Mouse (Mus musculus) ovary, postnatal 36 days (tissue): Measurements from ENCODE around the gene Samd7.

Experiments
- DNase-seq: peaks from one replicate; pipeline ENCODE4 v3.0.0; 2022; ENCODE audit warnings: low spot score, mixed read lengths

The Samd7 gene

DNA sequence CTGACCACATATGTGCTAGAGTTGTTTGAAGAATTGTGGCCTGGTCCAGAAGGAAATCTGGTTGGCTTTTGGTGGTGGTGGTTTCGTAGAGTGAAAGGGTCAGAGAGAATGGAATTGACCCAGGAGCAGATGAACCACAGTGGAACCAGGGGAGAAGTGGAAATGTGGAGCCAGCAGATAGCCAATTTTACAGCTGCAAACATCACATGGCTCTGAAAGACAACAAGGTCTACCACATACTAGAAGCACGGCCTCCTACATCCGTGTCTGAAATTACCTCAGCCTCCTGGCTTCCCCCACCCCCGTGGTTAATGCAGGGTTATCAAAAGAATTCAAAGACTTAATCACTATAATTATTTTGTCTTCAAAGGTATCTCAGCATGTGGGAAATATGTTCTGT, 18.8 kb downstream of the Samd7 start:
- no peak for DNase-seq

DNA sequence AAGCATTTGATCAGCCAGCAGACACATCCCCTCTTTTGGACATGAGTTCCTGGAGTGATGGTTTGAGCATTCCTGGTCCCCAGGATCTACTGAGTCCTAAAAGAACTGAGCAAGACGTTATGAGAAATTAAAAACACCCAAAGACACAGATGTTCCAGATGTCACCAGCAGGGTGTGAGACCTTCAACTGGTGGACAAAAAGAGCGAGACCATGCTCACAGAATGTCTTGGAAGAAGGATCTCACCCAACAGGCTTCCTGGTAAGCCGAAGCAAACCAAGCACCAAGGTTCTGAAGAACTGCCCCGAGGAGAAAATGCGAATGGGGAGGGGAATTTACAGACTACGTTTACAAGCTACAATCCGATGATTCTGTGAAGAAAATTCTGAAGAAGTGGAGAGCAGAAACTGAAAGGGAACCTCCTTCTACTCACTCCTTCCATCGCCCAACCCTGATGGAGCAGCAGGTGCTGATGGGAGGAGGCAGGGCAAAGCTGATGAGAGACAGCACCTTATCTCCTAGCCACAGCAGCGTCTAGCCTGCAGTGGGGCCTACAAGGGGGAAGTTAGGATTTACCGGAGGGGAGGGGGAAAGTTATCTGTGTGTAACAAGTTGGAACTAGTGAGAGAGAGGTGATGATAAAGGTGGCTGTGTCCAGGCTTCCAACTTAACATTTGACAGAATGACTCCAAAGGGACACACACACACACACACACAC, 19.4 kb downstream of the Samd7 start:
- DNase-seq = no peak

DNA sequence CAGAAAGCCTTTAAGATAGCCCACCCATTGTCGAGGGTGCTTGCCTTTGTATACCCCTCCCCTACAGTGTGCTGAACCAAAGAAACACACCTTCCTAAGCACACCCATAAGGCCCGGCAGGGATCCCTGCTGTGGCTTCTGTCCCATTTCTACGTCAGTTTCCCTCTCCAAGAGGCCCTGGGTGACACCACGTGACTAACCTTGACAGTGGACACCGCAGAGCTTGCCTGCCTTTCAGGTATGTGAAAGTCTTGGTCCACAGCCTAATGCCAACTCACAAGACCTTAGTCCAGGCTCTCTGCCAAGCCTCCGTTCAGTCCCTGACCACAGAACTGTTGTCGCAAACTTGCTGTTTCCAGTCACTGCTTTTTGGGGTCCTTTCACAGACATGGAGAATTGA, 20.1 kb downstream of the Samd7 start:
- peak; percentile 5 for DNase-seq

DNA sequence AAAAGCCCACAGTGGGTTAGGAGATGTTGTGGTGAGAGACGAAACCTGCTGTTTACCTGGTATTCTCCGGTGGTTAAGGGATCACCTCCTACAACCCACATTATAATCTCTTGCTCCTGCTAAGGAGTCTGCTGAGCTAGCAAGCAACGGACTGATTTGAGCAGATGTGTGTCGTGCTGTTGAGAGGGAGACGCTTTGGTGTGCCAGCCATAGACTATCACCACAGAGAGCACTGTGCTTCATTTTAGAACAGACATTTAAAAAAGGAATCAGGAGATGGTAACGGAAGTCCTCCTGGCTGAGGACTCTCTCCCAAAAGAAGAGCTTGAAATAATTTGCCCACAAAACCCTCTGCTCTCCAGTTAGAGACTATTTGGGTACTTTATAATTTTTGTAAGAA, 21.2 kb downstream of the Samd7 start:
- DNase-seq = no peak

DNA sequence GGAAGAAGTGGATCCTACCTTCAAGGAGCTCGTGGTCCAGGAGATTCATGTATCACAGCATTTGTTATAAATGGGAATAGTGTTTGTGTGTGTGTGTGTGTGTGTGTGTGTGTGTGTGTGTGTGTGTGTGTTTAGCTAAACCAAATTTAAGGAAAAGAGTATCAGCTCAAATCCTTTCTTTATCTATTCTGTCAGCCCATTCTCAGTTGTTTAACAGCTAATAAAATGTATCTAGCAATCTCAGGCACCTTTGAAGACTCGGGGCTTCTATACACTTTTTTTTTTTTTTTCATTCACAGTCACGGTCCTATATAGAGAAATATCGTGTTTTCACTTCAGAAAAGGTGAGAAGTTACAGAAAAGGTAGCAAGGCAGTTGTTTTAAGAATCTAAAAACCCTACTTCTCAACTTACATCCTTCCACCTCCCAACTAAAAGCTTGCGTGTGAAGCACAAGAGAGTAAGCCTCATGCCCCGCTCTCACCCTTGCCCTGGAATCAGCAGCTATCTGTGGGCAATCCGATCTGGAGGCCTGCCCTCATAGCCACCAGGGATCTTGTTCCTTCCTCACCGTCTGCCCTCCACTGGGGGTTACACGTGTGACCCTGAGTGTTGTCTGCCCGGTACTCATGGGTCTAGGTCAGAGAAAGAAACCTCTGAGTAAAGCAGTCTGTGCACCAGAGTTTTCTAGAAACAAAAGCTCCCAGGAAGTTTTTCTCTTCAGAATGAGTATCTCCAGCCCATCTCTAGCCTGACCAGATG, 23.8 kb downstream of the Samd7 start:
- peak; percentile 7 for DNase-seq

DNA sequence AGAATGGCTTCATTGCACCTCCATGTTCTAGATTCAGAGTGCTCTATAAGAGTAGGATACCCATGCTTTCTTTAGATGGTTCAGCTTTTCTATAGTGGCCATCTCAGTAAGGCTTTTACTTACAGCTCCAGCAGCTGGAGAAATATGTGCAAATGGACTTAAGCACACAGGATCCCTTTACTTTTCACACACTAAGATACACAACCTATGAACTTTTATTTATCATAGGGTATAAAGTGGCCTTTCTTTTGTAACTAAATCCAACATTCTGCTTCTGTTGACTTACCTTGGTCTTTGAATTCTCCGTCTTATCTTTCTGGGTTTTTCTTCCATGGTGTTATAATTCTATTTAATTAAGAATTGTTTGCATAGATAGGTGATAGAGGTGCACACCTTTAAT, 25.5 kb downstream of the Samd7 start:
- no peak for DNase-seq

DNA sequence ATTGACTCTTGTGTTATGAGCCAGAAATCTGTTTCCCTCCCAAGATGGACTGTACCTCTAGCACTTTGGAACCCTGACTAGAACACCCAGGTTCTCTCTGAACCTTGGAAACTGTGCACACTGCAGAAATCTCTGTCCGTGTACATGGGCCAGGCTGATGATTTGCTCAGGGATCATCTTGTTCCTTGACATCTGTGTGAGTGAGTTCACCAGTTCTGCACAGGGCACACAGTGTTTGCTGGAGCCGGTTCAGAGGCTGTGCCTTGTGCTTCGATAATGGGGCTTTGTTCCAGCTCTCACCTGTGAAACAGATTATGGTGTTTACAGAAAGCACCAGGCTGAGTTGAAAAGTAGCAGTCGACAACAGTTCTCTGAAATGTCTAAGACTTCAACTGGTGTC, 26.5 kb downstream of the Samd7 start:
- no peak for DNase-seq

DNA sequence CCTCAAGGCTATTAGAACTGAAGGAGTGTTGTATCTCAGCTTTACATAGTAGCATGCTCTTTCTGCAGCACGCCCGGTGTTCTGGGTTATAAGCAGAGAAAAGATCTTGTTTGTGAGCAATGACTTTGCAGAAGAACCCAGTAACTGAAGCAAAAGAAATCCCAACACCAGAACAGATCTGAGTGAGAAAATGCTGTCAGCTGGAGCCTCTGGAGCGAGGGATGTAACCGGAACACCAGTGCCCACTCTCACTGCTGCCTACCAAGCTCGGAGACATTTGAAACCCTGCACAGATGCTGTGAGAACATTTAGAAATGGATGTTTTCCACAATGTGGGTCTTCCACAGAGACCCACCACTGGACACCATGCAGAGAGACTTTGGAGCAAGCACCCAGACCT, 28.6 kb downstream of the Samd7 start:
- DNase-seq = no peak

DNA sequence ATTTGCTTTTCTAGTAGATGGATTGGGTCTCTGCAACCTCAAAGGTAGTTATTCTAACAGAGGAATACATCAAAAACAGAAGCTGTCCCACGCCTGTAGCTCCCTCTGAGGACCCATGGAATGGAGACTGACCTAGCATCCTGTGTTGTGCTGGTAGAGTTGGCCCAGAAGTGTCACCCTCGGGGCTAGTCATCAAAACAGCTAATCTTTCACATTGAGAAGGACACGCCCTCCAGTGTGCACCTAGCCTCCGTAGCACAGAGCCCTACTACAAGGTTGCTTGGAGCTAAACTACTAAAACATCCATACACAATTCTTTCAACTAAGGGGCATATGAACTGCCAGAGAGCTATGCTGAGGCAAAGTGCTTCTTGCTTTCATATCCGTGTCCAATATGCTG, 31.9 kb downstream of the Samd7 start:
- DNase-seq = no peak

DNA sequence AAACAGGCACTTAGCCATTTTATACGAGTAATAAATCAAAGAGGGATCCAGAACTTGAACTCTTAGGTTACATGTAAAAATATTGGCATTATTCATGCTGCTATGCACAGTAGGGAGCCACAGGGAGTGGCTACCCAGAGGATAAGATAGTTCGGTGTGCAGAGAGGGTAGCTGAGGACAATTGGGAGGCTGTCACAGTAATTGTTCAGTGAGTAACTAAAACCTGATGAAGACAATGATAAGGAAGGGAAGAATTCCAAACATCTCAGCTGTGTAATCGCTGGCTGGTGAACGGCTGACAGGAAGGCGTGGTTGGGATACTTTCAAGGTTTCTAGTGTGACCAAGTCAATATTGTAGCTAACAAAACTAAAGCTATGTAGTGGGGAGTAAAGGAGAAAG, 42.4 kb downstream of the Samd7 start:
- DNase-seq = no peak

DNA sequence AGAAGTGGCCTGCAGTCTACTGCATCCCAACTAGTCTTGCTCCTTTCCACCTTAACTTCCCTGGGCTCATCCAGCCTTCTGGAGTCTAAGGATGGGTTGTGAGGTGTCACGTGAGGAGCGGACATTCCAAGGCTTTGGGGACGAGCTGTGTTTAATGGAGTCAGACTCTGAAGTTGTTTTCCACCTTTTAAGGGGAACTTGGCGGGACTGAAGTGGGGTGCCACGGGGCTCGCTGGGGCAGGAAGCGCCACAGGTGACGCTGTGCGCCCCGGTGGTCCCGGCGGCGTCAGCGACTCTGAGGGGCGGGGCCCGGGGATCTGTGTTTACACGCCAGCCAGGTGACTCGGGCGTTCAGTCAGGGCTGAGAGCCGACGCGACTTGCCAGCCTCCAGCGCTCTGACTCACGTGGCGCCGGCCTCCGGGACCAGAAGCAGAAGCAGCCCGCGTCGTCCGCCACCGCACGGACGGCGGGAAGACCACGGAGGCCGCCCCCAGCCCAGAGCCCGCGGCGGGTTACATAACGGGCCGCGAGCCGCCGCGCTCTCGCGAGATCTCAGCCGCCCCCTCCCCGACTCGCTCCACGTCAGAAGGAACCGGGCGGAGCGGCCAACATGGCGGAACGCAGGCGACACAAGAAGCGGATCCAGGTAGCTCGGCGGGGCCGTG, 46.8 kb downstream of the Samd7 start, which contains the start of gene Sec62:
Sec62 (plus strand) TSS at position 139 of the 666 bp plus-strand sequence.
- DNase-seq = peak; percentile 94

DNA sequence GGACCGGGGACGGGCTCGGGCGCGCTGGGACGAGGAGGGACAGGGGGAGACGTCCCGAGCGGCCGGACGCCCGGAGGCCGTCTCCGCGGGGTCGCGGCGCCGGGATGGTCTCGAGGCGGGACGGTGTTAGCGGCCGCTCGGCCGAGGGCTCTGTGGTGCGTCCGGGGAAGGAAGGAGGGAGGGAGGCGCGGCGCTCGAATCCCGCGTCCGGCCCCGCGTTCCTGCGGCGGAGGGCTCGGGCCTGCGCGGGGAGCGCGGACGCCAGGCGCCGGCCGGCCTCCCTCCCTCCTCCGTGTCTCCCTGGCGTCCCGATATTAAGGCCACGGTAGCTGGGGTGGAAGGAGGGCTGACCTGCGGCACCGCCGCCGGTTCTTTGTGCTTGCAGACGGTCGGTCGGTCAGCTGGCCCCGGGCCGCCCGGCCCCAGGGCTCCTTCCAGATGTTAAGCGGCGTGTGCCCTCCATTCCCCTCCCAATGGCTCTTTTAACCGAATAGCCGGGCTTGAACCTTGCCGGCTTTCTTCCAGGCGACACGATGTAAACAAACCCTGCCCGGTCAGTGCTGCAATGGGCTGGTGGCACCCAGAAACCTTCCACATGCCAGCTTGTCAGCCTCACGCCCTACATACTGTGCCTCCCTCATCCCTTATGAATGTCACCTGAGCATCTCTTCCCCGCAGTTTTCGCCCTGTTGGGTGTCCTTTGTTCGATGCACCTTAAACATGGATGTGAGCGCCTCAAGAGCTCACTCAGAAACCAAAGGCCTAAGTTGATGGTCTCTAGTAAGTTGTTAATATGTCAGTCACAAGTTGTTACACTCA, 47.5 kb downstream of the Samd7 start:
- no peak for DNase-seq

DNA sequence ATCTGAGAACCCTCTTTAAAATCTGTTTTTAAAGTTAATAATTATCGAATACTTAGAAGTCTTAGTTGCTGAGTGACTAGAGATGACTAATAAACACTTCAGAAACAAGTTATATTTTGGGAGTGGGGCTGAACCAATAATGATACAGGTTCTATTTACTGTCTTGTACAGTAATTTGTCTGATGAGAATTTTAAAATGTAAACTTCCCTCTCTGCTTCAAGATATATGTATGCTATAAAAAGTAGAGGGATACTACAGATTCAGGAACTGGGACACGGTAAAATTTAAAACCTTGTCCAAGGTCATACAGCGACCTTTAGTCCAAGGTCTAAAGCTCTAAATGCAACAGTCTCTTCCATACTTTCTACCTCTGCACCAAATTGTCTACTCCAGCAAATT, 56.1 kb downstream of the Samd7 start:
- DNase-seq = no peak

DNA sequence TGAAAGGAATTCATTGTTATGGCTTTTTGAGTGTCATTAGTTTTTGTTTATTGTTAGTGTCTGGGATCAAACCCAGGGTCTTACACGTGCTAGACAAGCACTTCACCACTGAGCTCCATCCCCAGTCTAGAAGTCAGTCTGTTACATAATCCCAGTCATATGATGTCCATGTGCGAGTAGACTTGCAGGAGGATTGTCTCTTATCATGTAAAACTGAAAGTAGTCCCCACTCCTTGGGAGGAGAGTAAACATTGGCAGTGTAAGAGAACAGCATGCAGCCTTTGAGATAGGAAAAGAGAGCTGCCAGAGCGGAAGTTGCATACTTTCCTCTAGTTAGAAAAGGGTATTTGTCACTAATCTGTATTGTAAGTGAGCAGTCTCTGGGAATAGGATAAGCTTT, 66.8 kb downstream of the Samd7 start:
- DNase-seq = no peak
